In genomic region chr11:90666144-90666757, GRCm38 (mm10) we compare ENCODE assay signal across 11 mouse cellular contexts. TPM values are rescaled to one million over a fixed set of nuclear protein-coding genes. Genes with fewer than 3 reads are reported as not detected.
A peak's percentile ranks its signal among the peaks of the same experiment; 100 is the strongest.
DNase-seq lines count a peak whose midpoint lies in the region; ATAC-seq lines count a peak whose summit lies in the region.
"Had no signal": no experiment of that assay in that cellular context is flagged by ENCODE, and none has a peak within 500 bp of the region (broad histone marks: within the 10 kb centered on the region; RNA-seq: fewer than 3 reads in every experiment).

No protein-coding gene starts in this region.

- no peaks in the 10 kb centered on the region for H3K27me3 ChIP-seq in embryonic facial prominence, embryonic 12.5 days
- H3K27me3 ChIP-seq in intestine, embryonic 16.5 days (replicated peaks; ENCODE audit: control insufficient read depth, insufficient read depth, low read length) = no peaks in the 10 kb centered on the region
- H3K27me3 ChIP-seq: heart, embryonic 13.5 days had no signal

- no peak for ATAC-seq in embryonic facial prominence, embryonic 12.5 days (ENCODE audit: insufficient number of reproducible peaks, insufficient read depth, low FRiP score, low TSS enrichment)
- ATAC-seq in intestine, embryonic 16.5 days = peak; percentile 91
- ATAC-seq in megakaryocyte progenitor cell, adult 5-6 weeks (replicated peaks; ENCODE audit: poor library complexity) = 0 out of 2 replicates have a peak, but pooled peaks have one; percentile 7

- H3K4me2 ChIP-seq in embryonic facial prominence, embryonic 12.5 days (replicated peaks) = no peak overlapping the region
- peak overlapping the region; percentile 30 for H3K4me2 ChIP-seq in intestine, embryonic 16.5 days (ENCODE audit: low read depth, low read length)

- peaks cover 24% of the 10 kb centered on the region for H3K4me1 ChIP-seq in embryonic facial prominence, embryonic 12.5 days
- peaks cover 35% of the 10 kb centered on the region for H3K4me1 ChIP-seq in intestine, embryonic 16.5 days (ENCODE audit: control insufficient read depth, insufficient read depth, low read length)

- no peak overlapping the region for H3K9ac ChIP-seq in embryonic facial prominence, embryonic 12.5 days
- H3K9ac ChIP-seq in intestine, embryonic 16.5 days (ENCODE audit: low read depth, low read length) = no peak overlapping the region
- H3K9ac ChIP-seq: heart, embryonic 13.5 days had no signal

- no peaks in the 10 kb centered on the region for H3K9me3 ChIP-seq in embryonic facial prominence, embryonic 12.5 days
- H3K9me3 ChIP-seq in intestine, embryonic 16.5 days (ENCODE audit: control insufficient read depth, low read length) = no peaks in the 10 kb centered on the region
- H3K9me3 ChIP-seq: G1E; heart, embryonic 13.5 days had no signal

- WGBS in embryonic facial prominence, embryonic 12.5 days = 57% methylated on average over 3 of the region's 3 CpGs
- 45% methylated on average over 3 of the region's 3 CpGs for WGBS in intestine, embryonic 16.5 days

- H3K4me3 ChIP-seq in embryonic facial prominence, embryonic 12.5 days = no peak overlapping the region
- H3K4me3 ChIP-seq in intestine, embryonic 16.5 days (ENCODE audit: low read length) = no peak overlapping the region
- H3K4me3 ChIP-seq: heart, embryonic 13.5 days had no signal

- no peaks in the 10 kb centered on the region for H3K36me3 ChIP-seq in embryonic facial prominence, embryonic 12.5 days
- no peaks in the 10 kb centered on the region for H3K36me3 ChIP-seq in intestine, embryonic 16.5 days (ENCODE audit: control insufficient read depth, insufficient read depth, low read length)

- H3K27ac ChIP-seq in embryonic facial prominence, embryonic 12.5 days = peak overlapping the region; percentile 78
- peak overlapping the region; percentile 81 for H3K27ac ChIP-seq in intestine, embryonic 16.5 days (ENCODE audit: low read length)

- DNase-seq in kidney, postnatal 14 days = peak; percentile 5
- DNase-seq in kidney, adult 8-10 months = no peak
- no peak for DNase-seq in urinary bladder, adult 18-20 months (ENCODE audit: low spot score in 2 of 2)
- no peak for DNase-seq in thymus, postnatal 0 days (ENCODE audit: low spot score)
- DNase-seq: right cerebral cortex, adult 18-20 months; thymus, postnatal 14 days had no signal

RNA-seq across cellular contexts. Expression of gene Tom1l1, which starts 21.9 kb away (rescaled TPM):
- polyA plus RNA-seq in embryonic facial prominence, embryonic 12.5 days (2016; fragmentation: Nextera tagmentation; extraction: Ambion mirVana) = 19.2 and 24.2 TPM in 2 replicates
- polyA plus RNA-seq in intestine, embryonic 16.5 days (2015; fragmentation: Nextera tagmentation; extraction: Ambion mirVana) = 65.6 and 67.6 TPM in 2 replicates
- total RNA-seq in megakaryocyte progenitor cell, adult 5-6 weeks (2015) = 7.9 and 10.2 TPM in 2 replicates
- 9.8 and 15.6 TPM in 2 replicates for total RNA-seq in megakaryocyte progenitor cell, adult 5-6 weeks (2017)
- polyA plus RNA-seq in thymus, postnatal 0 days (2015; fragmentation: Nextera tagmentation; extraction: Ambion mirVana) = 9.2 and 9.9 TPM in 2 replicates

RNA-seq across cellular contexts. Expression of gene Cox11, which starts 28.3 kb away (rescaled TPM):
- 46.5 and 47.9 TPM in 2 replicates for polyA plus RNA-seq in embryonic facial prominence, embryonic 12.5 days (2016; fragmentation: Nextera tagmentation; extraction: Ambion mirVana)
- 24.2 and 25.9 TPM in 2 replicates for polyA plus RNA-seq in intestine, embryonic 16.5 days (2015; fragmentation: Nextera tagmentation; extraction: Ambion mirVana)
- 29.9 and 35.5 TPM in 2 replicates for total RNA-seq in megakaryocyte progenitor cell, adult 5-6 weeks (2015)
- total RNA-seq in megakaryocyte progenitor cell, adult 5-6 weeks (2017) = 15.5 and 17.2 TPM in 2 replicates
- 23.2 and 31.1 TPM in 2 replicates for polyA plus RNA-seq in thymus, postnatal 0 days (2015; fragmentation: Nextera tagmentation; extraction: Ambion mirVana)

RNA-seq across cellular contexts. Expression of gene Stxbp4, which starts 28.4 kb away (rescaled TPM):
- polyA plus RNA-seq in embryonic facial prominence, embryonic 12.5 days (2016; fragmentation: Nextera tagmentation; extraction: Ambion mirVana) = 39.7 and 41.0 TPM in 2 replicates
- 9.4 and 11.5 TPM in 2 replicates for polyA plus RNA-seq in intestine, embryonic 16.5 days (2015; fragmentation: Nextera tagmentation; extraction: Ambion mirVana)
- total RNA-seq in megakaryocyte progenitor cell, adult 5-6 weeks (2015) = 5.0 and 7.4 TPM in 2 replicates
- total RNA-seq in megakaryocyte progenitor cell, adult 5-6 weeks (2017) = 2.7 and 4.4 TPM in 2 replicates
- 6.3 and 7.2 TPM in 2 replicates for polyA plus RNA-seq in thymus, postnatal 0 days (2015; fragmentation: Nextera tagmentation; extraction: Ambion mirVana)
